Mouse (Mus musculus): Measurements from ENCODE around the gene Eid1. TPM values are rescaled to one million over a fixed set of nuclear protein-coding genes. Genes with fewer than 3 reads are reported as not detected.

The Eid1 gene
- polyA plus RNA-seq, 2 experiments = 182 to 298 TPM

GRCm38 (mm10) chr2:125650742-125651352, 22.0 kb upstream of the Eid1 start:
- no peaks in the 10 kb centered on the region for H3K36me3 ChIP-seq (ENCODE audit: control insufficient read depth, insufficient read depth, low read length)
- H3K4me1 ChIP-seq (ENCODE audit: control insufficient read depth, insufficient read depth, low read length) = no peaks in the 10 kb centered on the region
- no peaks in the 10 kb centered on the region for H3K9me3 ChIP-seq (ENCODE audit: control insufficient read depth, low read length)
- H3K4me3 ChIP-seq (replicated peaks; ENCODE audit: low read length) = no peak overlapping the region
- WGBS = 81% methylated on average over 14 of the region's 14 CpGs
- peak; percentile 8 for DNase-seq (ENCODE audit: low spot score)
- no peaks in the 10 kb centered on the region for H3K27me3 ChIP-seq (ENCODE audit: control insufficient read depth, insufficient read depth, low read length)
- H3K9ac ChIP-seq (ENCODE audit: low read depth, low read length, severe bottlenecking) = no peak overlapping the region
- H3K4me2 ChIP-seq (replicated peaks; ENCODE audit: low read depth, low read length, severe bottlenecking) = no peak overlapping the region
- no peak for TF ChIP-seq POLR2A (IDR thresholded peaks at IDR 0.05; ENCODE audit: borderline replicate concordance, extremely low read depth, insufficient read depth, insufficient read length)
- ATAC-seq (ENCODE audit: low FRiP score, low read depth) = peak; percentile 78
- H3K27ac ChIP-seq (replicated peaks; ENCODE audit: low read depth, low read length) = no peak overlapping the region

GRCm38 (mm10) chr2:125651563-125651962, 21.3 kb upstream of the Eid1 start:
- H3K36me3 ChIP-seq (ENCODE audit: control insufficient read depth, insufficient read depth, low read length) = no peaks in the 10 kb centered on the region
- H3K9ac ChIP-seq (ENCODE audit: low read depth, low read length, severe bottlenecking) = no peak overlapping the region
- no peak overlapping the region for H3K4me2 ChIP-seq (replicated peaks; ENCODE audit: low read depth, low read length, severe bottlenecking)
- no peaks in the 10 kb centered on the region for H3K27me3 ChIP-seq (ENCODE audit: control insufficient read depth, insufficient read depth, low read length)
- no peaks in the 10 kb centered on the region for H3K4me1 ChIP-seq (ENCODE audit: control insufficient read depth, insufficient read depth, low read length)
- no peak overlapping the region for H3K4me3 ChIP-seq (replicated peaks; ENCODE audit: low read length)
- no peaks in the 10 kb centered on the region for H3K9me3 ChIP-seq (ENCODE audit: control insufficient read depth, low read length)
- no peak for DNase-seq (ENCODE audit: low spot score)
- WGBS = 81% methylated on average over 8 of the region's 8 CpGs
- ATAC-seq (ENCODE audit: low FRiP score, low read depth) = no peak
- H3K27ac ChIP-seq (replicated peaks; ENCODE audit: low read depth, low read length) = no peak overlapping the region
- TF ChIP-seq POLR2A (IDR thresholded peaks at IDR 0.05; ENCODE audit: borderline replicate concordance, extremely low read depth, insufficient read depth, insufficient read length) = no peak

GRCm38 (mm10) chr2:125653286-125653685, 19.6 kb upstream of the Eid1 start:
- Histone ChIP-seq H3K36me3 (ENCODE audit: control insufficient read depth, insufficient read depth, low read length) (no peaks in the 10 kb centered on the region), H3K4me2 (replicated peaks; ENCODE audit: low read depth, low read length, severe bottlenecking) (no peak overlapping the region), H3K9me3 (ENCODE audit: control insufficient read depth, low read length) (no peaks in the 10 kb centered on the region), H3K27ac (replicated peaks; ENCODE audit: low read depth, low read length) (no peak overlapping the region), H3K9ac (ENCODE audit: low read depth, low read length, severe bottlenecking) (no peak overlapping the region), H3K4me3 (replicated peaks; ENCODE audit: low read length) (no peak overlapping the region), H3K27me3 (ENCODE audit: control insufficient read depth, insufficient read depth, low read length) (no peaks in the 10 kb centered on the region), H3K4me1 (ENCODE audit: control insufficient read depth, insufficient read depth, low read length) (no peaks in the 10 kb centered on the region)
- no peak for TF ChIP-seq POLR2A (IDR thresholded peaks at IDR 0.05; ENCODE audit: borderline replicate concordance, extremely low read depth, insufficient read depth, insufficient read length)
- WGBS = 100% methylated on average over 2 of the region's 2 CpGs
- DNase-seq (ENCODE audit: low spot score) = no peak
- ATAC-seq (ENCODE audit: low FRiP score, low read depth) = no peak

GRCm38 (mm10) chr2:125655391-125655790, 17.5 kb upstream of the Eid1 start:
- no peaks in the 10 kb centered on the region for H3K4me1 ChIP-seq (ENCODE audit: control insufficient read depth, insufficient read depth, low read length)
- no peak overlapping the region for H3K27ac ChIP-seq (replicated peaks; ENCODE audit: low read depth, low read length)
- no peak overlapping the region for H3K9ac ChIP-seq (ENCODE audit: low read depth, low read length, severe bottlenecking)
- TF ChIP-seq POLR2A (IDR thresholded peaks at IDR 0.05; ENCODE audit: borderline replicate concordance, extremely low read depth, insufficient read depth, insufficient read length) = no peak
- H3K27me3 ChIP-seq (ENCODE audit: control insufficient read depth, insufficient read depth, low read length) = no peaks in the 10 kb centered on the region
- H3K4me2 ChIP-seq (replicated peaks; ENCODE audit: low read depth, low read length, severe bottlenecking) = no peak overlapping the region
- DNase-seq (ENCODE audit: low spot score) (no peak), ATAC-seq (ENCODE audit: low FRiP score, low read depth) (no peak)
- H3K9me3 ChIP-seq (ENCODE audit: control insufficient read depth, low read length) = no peaks in the 10 kb centered on the region
- 86% methylated on average over 9 of the region's 9 CpGs for WGBS
- H3K4me3 ChIP-seq (replicated peaks; ENCODE audit: low read length) = no peak overlapping the region
- no peaks in the 10 kb centered on the region for H3K36me3 ChIP-seq (ENCODE audit: control insufficient read depth, insufficient read depth, low read length)

- Histone ChIP-seq H3K27ac (replicated peaks; ENCODE audit: low read depth, low read length) (peak overlapping the region; percentile 77), H3K9me3 (ENCODE audit: control insufficient read depth, low read length) (no peaks in the 10 kb centered on the region), H3K4me1 (ENCODE audit: control insufficient read depth, insufficient read depth, low read length) (peaks cover 6% of the 10 kb centered on the region), H3K36me3 (ENCODE audit: control insufficient read depth, insufficient read depth, low read length) (no peaks in the 10 kb centered on the region), H3K9ac (ENCODE audit: low read depth, low read length, severe bottlenecking) (peak overlapping the region; percentile 55), H3K4me2 (replicated peaks; ENCODE audit: low read depth, low read length, severe bottlenecking) (peak overlapping the region; percentile 56), H3K4me3 (replicated peaks; ENCODE audit: low read length) (peak overlapping the region; percentile 37), H3K27me3 (ENCODE audit: control insufficient read depth, insufficient read depth, low read length) (no peaks in the 10 kb centered on the region)
- no peak for TF ChIP-seq POLR2A (IDR thresholded peaks at IDR 0.05; ENCODE audit: borderline replicate concordance, extremely low read depth, insufficient read depth, insufficient read length)
- peak; percentile 88 for DNase-seq (ENCODE audit: low spot score)
- 11% methylated on average over 10 of the region's 10 CpGs for WGBS
- ATAC-seq (ENCODE audit: low FRiP score, low read depth) = peak; percentile 71; the same call in 1 of the 2 replicates
Measured at GRCm38 (mm10) chr2:125659823-125660536, 12.9 kb upstream of the Eid1 start.

Data from limb, embryonic 14.5 days (tissue).